Mouse (Mus musculus) ES-Bruce4 (cell line): Measurements from ENCODE around the gene Nkx2-3. TPM values are rescaled to one million over a fixed set of nuclear protein-coding genes. Genes with fewer than 3 reads are reported as not detected.

Source experiments
- H3K27ac ChIP-seq: 2 replicates; pipeline ENCODE4 v1.5.1; 2012; ENCODE audit warnings: low read length, inconsistent platforms; ENCODE audit not compliant: insufficient read depth
- H3K27me3 ChIP-seq: 2 replicates; pipeline ENCODE4 v1.6.1; 2012; ENCODE audit warnings: mild to moderate bottlenecking, low read length, inconsistent platforms; ENCODE audit not compliant: control insufficient read depth, poor library complexity, insufficient read depth, severe bottlenecking
- H3K36me3 ChIP-seq: 2 replicates; pipeline ENCODE4 v1.6.1; 2012; ENCODE audit warnings: inconsistent platforms, mild to moderate bottlenecking, low read length, moderate library complexity; ENCODE audit not compliant: control insufficient read depth, poor library complexity, insufficient read depth, severe bottlenecking
- H3K4me1 ChIP-seq: one replicate; pipeline ENCODE4 v1.8.1; 2011; ENCODE audit warnings: low read length; ENCODE audit not compliant: control insufficient read depth, insufficient read depth
- H3K4me3 ChIP-seq: 2 replicates; pipeline ENCODE4 v1.5.1; 2011; ENCODE audit warnings: low read depth, mild to moderate bottlenecking, low read length
- H3K9ac ChIP-seq: 2 replicates; pipeline ENCODE4 v1.6.1; 2012; ENCODE audit warnings: low read depth, mild to moderate bottlenecking, inconsistent platforms; ENCODE audit not compliant: poor library complexity, severe bottlenecking
- H3K9me3 ChIP-seq: replicated peaks from 2 replicates; pipeline ENCODE4 v1.6.1; 2012; ENCODE audit warnings: mild to moderate bottlenecking, low read length, inconsistent platforms; ENCODE audit not compliant: control insufficient read depth, poor library complexity, insufficient read depth, severe bottlenecking
- CTCF ChIP-seq: IDR thresholded peaks from one replicate; pipeline ENCODE4 v1.8.1; 2011; ENCODE audit warnings: low read depth, low read length
- EP300 ChIP-seq: IDR thresholded peaks from 2 replicates; pipeline ENCODE4 v1.6.1; 2011; ENCODE audit warnings: low read depth, low read length; ENCODE audit not compliant: insufficient read depth
- POLR2A ChIP-seq: IDR thresholded peaks from one replicate; pipeline ENCODE4 v1.8.1; 2011; ENCODE audit warnings: low read length; ENCODE audit not compliant: insufficient read depth
- polyA plus RNA-seq: library from polyadenylated mRNA; stranded (reverse); fragments of >200 nt; gene quantifications from 2 replicates; pipeline ENCODE4 v1.2.4, GENCODE M21; 2011; ENCODE audit warnings: low read depth; ENCODE audit not compliant: missing spikeins, insufficient read depth, insufficient read length

The Nkx2-3 gene
- polyA plus RNA-seq, 1 experiment = not detected

DNA sequence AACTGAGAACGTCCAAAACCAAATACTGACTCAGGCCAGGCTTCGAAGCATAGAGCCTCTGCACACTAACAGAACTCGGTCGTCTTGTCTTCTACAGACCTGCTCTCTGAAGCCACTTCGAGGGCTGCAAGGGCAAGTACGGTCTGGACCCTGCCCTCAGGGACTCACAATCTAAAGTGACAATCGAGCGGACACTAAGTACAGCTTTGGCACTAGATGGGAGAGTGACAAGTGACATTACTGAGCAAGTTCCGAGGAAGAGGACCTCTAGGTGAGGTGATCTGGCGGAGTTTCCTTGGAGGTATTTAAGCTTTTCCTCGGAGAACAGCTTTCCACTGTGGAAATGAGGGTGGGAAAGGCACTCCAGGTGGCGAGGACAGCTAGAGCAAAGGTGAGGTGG is 564 bp upstream of the Nkx2-3 start:
- H3K27me3 ChIP-seq = peaks cover 41% of the 10 kb centered on the region
- no peak overlapping the region for H3K9ac ChIP-seq
- H3K9me3 ChIP-seq = no peaks in the 10 kb centered on the region
- H3K36me3 ChIP-seq = no peaks in the 10 kb centered on the region
- H3K27ac ChIP-seq = no peak overlapping the region
- TF ChIP-seq POLR2A = no peak
- H3K4me3 ChIP-seq = no peak overlapping the region
- H3K4me1 ChIP-seq = peaks cover 2% of the 10 kb centered on the region

DNA sequence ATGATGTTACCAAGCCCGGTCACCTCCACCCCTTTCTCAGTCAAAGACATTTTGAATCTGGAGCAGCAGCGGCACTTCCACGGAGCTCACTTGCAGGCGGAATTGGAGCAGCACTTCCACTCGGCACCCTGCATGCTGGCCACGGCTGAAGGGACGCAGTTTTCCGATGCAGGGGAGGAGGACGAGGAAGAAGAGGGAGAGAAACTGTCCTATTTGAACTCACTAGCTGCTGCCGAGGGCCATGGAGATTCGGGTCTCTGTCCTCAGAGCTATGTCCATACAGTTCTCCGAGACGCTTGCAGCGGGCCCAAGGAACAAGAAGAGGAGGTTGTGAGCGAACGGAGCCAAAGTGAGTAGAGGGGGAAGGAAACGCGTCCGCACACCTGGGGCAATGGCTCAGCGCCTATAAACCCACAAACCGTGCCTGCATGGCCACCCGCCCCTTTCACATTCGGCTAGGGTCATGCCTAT is 411 bp downstream of the Nkx2-3 start:
- Histone ChIP-seq H3K4me3 (peak overlapping the region; percentile 26), H3K27me3 (peaks cover 38% of the 10 kb centered on the region), H3K36me3 (no peaks in the 10 kb centered on the region), H3K27ac (no peak overlapping the region), H3K9me3 (no peaks in the 10 kb centered on the region), H3K9ac (no peak overlapping the region), H3K4me1 (peaks cover 2% of the 10 kb centered on the region)
- TF ChIP-seq EP300 (no peak), POLR2A (no peak), CTCF (no peak)

DNA sequence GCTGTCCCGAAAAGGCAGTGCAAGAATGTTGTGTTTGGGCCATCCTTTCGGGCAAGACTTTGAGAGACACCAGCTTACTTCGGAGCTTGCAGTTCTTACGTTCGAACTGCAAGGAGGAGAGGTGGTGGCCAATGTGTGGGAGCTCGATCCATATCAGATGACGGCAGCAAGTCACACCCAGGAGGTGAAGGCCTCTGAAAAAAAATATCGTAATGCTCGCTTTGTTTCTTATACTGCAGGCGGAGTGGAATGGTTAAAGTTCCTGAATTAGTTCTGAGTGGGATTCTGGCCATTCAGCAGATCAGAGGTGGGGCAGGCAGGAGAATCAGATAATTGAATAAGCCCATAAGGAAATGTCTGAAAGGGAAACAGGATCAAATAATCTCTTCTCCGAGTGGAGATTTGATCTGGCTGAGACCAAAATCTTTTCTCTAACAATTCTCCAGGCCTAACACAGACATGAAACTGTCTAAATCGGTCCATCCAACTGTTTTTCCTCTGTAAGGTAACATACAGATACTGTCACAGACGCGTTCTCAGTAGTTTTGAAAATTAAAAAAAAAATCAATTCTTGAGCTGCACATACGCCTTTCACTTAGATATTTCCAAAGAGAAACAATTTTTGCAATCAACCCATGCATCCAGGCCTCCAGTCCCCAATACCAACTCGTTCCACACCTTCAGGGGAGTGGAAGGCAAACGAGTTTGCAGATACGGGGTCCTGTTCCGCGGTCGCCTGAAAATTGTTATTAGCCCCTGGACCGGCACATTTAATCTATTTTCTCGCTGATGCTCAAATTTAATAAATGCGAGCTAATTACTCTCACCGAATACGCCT is 1.4 kb downstream of the Nkx2-3 start:
- Histone ChIP-seq H3K4me1 (peaks cover 2% of the 10 kb centered on the region), H3K9me3 (no peaks in the 10 kb centered on the region), H3K9ac (no peak overlapping the region), H3K36me3 (no peaks in the 10 kb centered on the region), H3K4me3 (no peak overlapping the region), H3K27me3 (peaks cover 42% of the 10 kb centered on the region), H3K27ac (no peak overlapping the region)
- TF ChIP-seq POLR2A = no peak
- TF ChIP-seq CTCF = no peak
- TF ChIP-seq EP300 = no peak

DNA sequence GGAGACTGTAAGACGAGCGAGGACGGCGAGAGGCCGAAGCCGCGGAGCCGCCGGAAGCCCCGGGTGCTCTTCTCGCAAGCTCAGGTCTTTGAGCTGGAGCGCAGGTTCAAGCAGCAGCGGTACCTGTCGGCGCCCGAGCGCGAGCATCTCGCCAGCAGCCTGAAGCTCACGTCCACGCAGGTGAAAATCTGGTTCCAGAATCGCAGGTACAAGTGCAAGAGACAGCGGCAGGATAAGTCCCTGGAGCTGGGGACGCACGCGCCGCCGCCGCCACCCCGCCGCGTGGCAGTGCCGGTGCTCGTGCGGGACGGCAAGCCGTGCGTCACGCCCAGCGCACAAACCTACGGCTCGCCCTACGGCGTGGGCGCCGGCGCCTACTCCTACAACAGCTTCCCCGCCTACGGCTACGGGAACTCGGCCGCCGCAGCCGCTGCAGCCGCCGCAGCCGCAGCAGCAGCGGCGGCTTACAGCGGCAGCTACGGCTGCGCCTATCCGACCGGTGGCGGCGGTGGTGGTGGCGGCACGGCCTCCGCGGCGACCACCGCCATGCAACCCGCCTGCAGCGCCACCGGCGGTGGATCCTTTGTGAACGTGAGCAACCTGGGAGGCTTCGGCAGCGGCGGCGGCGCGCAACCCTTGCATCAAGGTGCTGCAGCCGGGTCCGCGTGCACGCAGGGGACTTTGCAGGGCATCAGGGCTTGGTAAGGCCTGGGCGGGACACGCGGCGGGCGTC is 2.4 kb downstream of the Nkx2-3 start:
- Histone ChIP-seq H3K27ac (no peak overlapping the region), H3K36me3 (no peaks in the 10 kb centered on the region), H3K9me3 (no peaks in the 10 kb centered on the region), H3K4me1 (peaks cover 2% of the 10 kb centered on the region), H3K4me3 (peak overlapping the region; percentile 56), H3K9ac (peak overlapping the region; percentile 34; the same call in 1 of the 2 replicates), H3K27me3 (peaks cover 42% of the 10 kb centered on the region)
- no peak for TF ChIP-seq EP300
- no peak for TF ChIP-seq CTCF
- no peak for TF ChIP-seq POLR2A

DNA sequence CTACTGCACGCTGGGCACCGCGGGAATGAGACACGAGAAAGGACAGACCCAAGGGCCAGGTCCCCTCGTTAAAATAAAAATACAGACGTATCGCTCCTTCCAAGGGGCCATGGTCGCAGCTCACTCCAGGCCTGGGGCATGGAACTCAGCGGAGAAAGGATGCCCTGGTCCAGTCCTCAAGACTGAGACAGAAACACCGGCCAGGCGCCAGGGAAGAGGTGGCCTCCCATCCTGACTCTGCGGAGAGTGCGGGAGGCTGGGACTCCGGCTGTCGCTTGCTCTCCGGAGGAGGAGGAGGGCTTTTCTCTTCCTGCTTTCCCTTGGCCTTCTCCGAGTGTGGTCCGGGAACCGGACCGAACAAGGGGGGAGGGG is 2.9 kb downstream of the Nkx2-3 start:
- peaks cover 42% of the 10 kb centered on the region for H3K27me3 ChIP-seq
- peak overlapping the region; percentile 56 for H3K4me3 ChIP-seq
- H3K9ac ChIP-seq = peak overlapping the region; percentile 34; the same call in 1 of the 2 replicates
- TF ChIP-seq CTCF (no peak), POLR2A (no peak)
- H3K27ac ChIP-seq = no peak overlapping the region
- H3K36me3 ChIP-seq = no peaks in the 10 kb centered on the region
- no peaks in the 10 kb centered on the region for H3K9me3 ChIP-seq
- peaks cover 2% of the 10 kb centered on the region for H3K4me1 ChIP-seq
